Mouse (Mus musculus): ENCODE results near the gene Pnkd.

- TF ChIP-seq POLR2AphosphoS5 (IDR thresholded peaks at IDR 0.05; ENCODE audit: insufficient replicate concordance, low read depth, low read length) (no peak), CTCF (IDR thresholded peaks at IDR 0.05; ENCODE audit: low read depth, low read length) (no peak), TAL1 (conservative IDR thresholded peaks at IDR 0.05; ENCODE audit: low read depth, low read length) (no peak), GATA1 (IDR thresholded peaks at IDR 0.05; ENCODE audit: borderline replicate concordance, low read length) (no peak), GATA2 (IDR thresholded peaks at IDR 0.05; ENCODE audit: borderline replicate concordance, low read depth, low read length) (no peak)
Observed at GRCm38 (mm10) chr1:74307146-74307545, 22.4 kb downstream of the Pnkd start.

Measured in G1E (cell line).